8 mouse cellular contexts compared by ENCODE assay signal in genomic region chr2:152723651-152724331, GRCm38 (mm10). TPM values are rescaled to one million over a fixed set of nuclear protein-coding genes. Genes with fewer than 3 reads are reported as not detected.
DNase-seq lines count a peak whose midpoint lies in the region; ATAC-seq lines count a peak whose summit lies in the region.

No protein-coding gene starts in this region.

- intact Hi-C loops in heart, postnatal 25 days (cut with DNase I), result loop anchor here (2.0 kb wide), 1 partner anchor 15 kb away; no protein-coding TSS in a partner anchor

- 4% methylated on average over 37 of the region's 37 CpGs for WGBS in embryonic facial prominence, embryonic 13.5 days
- WGBS in limb, embryonic 15.5 days, result 5% methylated on average over 37 of the region's 37 CpGs
- WGBS in midbrain, embryonic 15.5 days, result 2% methylated on average over 37 of the region's 37 CpGs

- no peak for ATAC-seq in embryonic facial prominence, embryonic 13.5 days (ENCODE audit: insufficient number of reproducible peaks, insufficient read depth, low FRiP score, low TSS enrichment, low read depth)
- ATAC-seq in limb, embryonic 15.5 days (ENCODE audit: insufficient number of reproducible peaks, low FRiP score, low TSS enrichment, low read depth), result 0 out of 2 replicates have a peak, but pooled peaks have one; percentile 13
- ATAC-seq in midbrain, embryonic 15.5 days (replicated peaks), result peak; percentile 62

- no peaks in the 10 kb centered on the region for H3K36me3 ChIP-seq in embryonic facial prominence, embryonic 13.5 days
- no peaks in the 10 kb centered on the region for H3K36me3 ChIP-seq in limb, embryonic 15.5 days
- no peaks in the 10 kb centered on the region for H3K36me3 ChIP-seq in midbrain, embryonic 15.5 days (replicated peaks)

- peak overlapping the region; percentile 74 for H3K4me2 ChIP-seq in embryonic facial prominence, embryonic 13.5 days
- peak overlapping the region; percentile 56 for H3K4me2 ChIP-seq in limb, embryonic 15.5 days
- H3K4me2 ChIP-seq in midbrain, embryonic 15.5 days, result peak overlapping the region; percentile 58

- no peaks in the 10 kb centered on the region for H3K9me3 ChIP-seq in embryonic facial prominence, embryonic 13.5 days
- no peaks in the 10 kb centered on the region for H3K9me3 ChIP-seq in limb, embryonic 15.5 days
- H3K9me3 ChIP-seq in midbrain, embryonic 15.5 days, result no peaks in the 10 kb centered on the region

- H3K9ac ChIP-seq in embryonic facial prominence, embryonic 13.5 days, result peak overlapping the region; percentile 76
- H3K9ac ChIP-seq in limb, embryonic 15.5 days, result 0 out of 2 replicates have a peak overlapping the region, but pooled peaks have one; percentile 15
- H3K9ac ChIP-seq in midbrain, embryonic 15.5 days, result peak overlapping the region; percentile 44

- peak; percentile 64 to 76 for DNase-seq in cerebellum, postnatal 10 days
- no peak for DNase-seq in cerebellum, adult 11-12 months
- DNase-seq in heart, postnatal 25 days (ENCODE audit: low spot score), result peak; percentile 79
- DNase-seq in frontal cortex, postnatal 25 days (ENCODE audit: low spot score in 2 of 2), result no peak
- no peak for DNase-seq in left cerebral cortex, adult 18-20 months (ENCODE audit: low spot score in 2 of 2)

- H3K27me3 ChIP-seq in embryonic facial prominence, embryonic 13.5 days, result no peaks in the 10 kb centered on the region
- H3K27me3 ChIP-seq in limb, embryonic 15.5 days, result no peaks in the 10 kb centered on the region
- 0 out of 2 replicates have a peak, but pooled peaks cover 2% of the 10 kb centered on the region for H3K27me3 ChIP-seq in midbrain, embryonic 15.5 days (replicated peaks)

- peak overlapping the region; percentile 39 for H3K4me3 ChIP-seq in embryonic facial prominence, embryonic 13.5 days
- peak overlapping the region; percentile 32 for H3K4me3 ChIP-seq in limb, embryonic 15.5 days
- peak overlapping the region; percentile 31 for H3K4me3 ChIP-seq in midbrain, embryonic 15.5 days

- peaks cover 26% of the 10 kb centered on the region for H3K4me1 ChIP-seq in embryonic facial prominence, embryonic 13.5 days
- peaks cover 38% of the 10 kb centered on the region for H3K4me1 ChIP-seq in limb, embryonic 15.5 days
- peaks cover 7% of the 10 kb centered on the region for H3K4me1 ChIP-seq in midbrain, embryonic 15.5 days

- H3K27ac ChIP-seq in embryonic facial prominence, embryonic 13.5 days, result 0 out of 2 replicates have a peak overlapping the region, but pooled peaks have one; percentile 57
- H3K27ac ChIP-seq in limb, embryonic 15.5 days, result no peak overlapping the region; the same call in 1 of the 2 replicates
- H3K27ac ChIP-seq in midbrain, embryonic 15.5 days, result no peak overlapping the region

RNA-seq across cellular contexts. Expression of gene Id1, which starts 12.3 kb away (rescaled TPM):
- 179 and 189 TPM in 2 replicates for polyA plus RNA-seq in embryonic facial prominence, embryonic 13.5 days (2015; fragmentation: Nextera tagmentation; extraction: Ambion mirVana)
- total RNA-seq in heart, postnatal 25 days (2021), result 10 to 100 TPM; 37.8 to 57.0 TPM
- 167 and 168 TPM in 2 replicates for polyA plus RNA-seq in limb, embryonic 15.5 days (2015; fragmentation: Nextera tagmentation; extraction: Ambion mirVana)
- 30.7 and 33.7 TPM in 2 replicates for polyA plus RNA-seq in midbrain, embryonic 15.5 days (2015; fragmentation: Nextera tagmentation; extraction: Ambion mirVana)
- 10 to 100 TPM; 20.6 to 27.2 TPM for total RNA-seq in left cerebral cortex, adult 18-20 months (2021)

RNA-seq across cellular contexts. Expression of gene Cox4i2, which starts 30.2 kb away (rescaled TPM):
- 29.3 and 29.8 TPM in 2 replicates for polyA plus RNA-seq in embryonic facial prominence, embryonic 13.5 days (2015; fragmentation: Nextera tagmentation; extraction: Ambion mirVana)
- 10 to 100 TPM; 12.2 to 16.8 TPM for total RNA-seq in heart, postnatal 25 days (2021)
- polyA plus RNA-seq in limb, embryonic 15.5 days (2015; fragmentation: Nextera tagmentation; extraction: Ambion mirVana), result 33.9 and 36.2 TPM in 2 replicates
- polyA plus RNA-seq in midbrain, embryonic 15.5 days (2015; fragmentation: Nextera tagmentation; extraction: Ambion mirVana), result 5.2 and 6.4 TPM in 2 replicates
- total RNA-seq in left cerebral cortex, adult 18-20 months (2021), result 1 to 10 TPM; 2.7 to 2.8 TPM

RNA-seq across cellular contexts. Expression of gene Mcts2, which starts 37.0 kb away (rescaled TPM):
- polyA plus RNA-seq in embryonic facial prominence, embryonic 13.5 days (2015; fragmentation: Nextera tagmentation; extraction: Ambion mirVana), result 37.3 and 40.7 TPM in 2 replicates
- total RNA-seq in heart, postnatal 25 days (2021), result 10 to 100 TPM; 17.7 to 18.5 TPM
- 22.0 and 24.2 TPM in 2 replicates for polyA plus RNA-seq in limb, embryonic 15.5 days (2015; fragmentation: Nextera tagmentation; extraction: Ambion mirVana)
- polyA plus RNA-seq in midbrain, embryonic 15.5 days (2015; fragmentation: Nextera tagmentation; extraction: Ambion mirVana), result 33.7 and 34.3 TPM in 2 replicates
- total RNA-seq in left cerebral cortex, adult 18-20 months (2021), result 10 to 100 TPM; 14.1 to 17.5 TPM

RNA-seq across cellular contexts. Expression of gene H13, which starts 54.5 kb away (rescaled TPM):
- 123 and 125 TPM in 2 replicates for polyA plus RNA-seq in embryonic facial prominence, embryonic 13.5 days (2015; fragmentation: Nextera tagmentation; extraction: Ambion mirVana)
- 10 to 100 TPM; 35.1 to 38.5 TPM for total RNA-seq in heart, postnatal 25 days (2021)
- 143 and 150 TPM in 2 replicates for polyA plus RNA-seq in limb, embryonic 15.5 days (2015; fragmentation: Nextera tagmentation; extraction: Ambion mirVana)
- polyA plus RNA-seq in midbrain, embryonic 15.5 days (2015; fragmentation: Nextera tagmentation; extraction: Ambion mirVana), result 178 and 186 TPM in 2 replicates
- total RNA-seq in left cerebral cortex, adult 18-20 months (2021), result 10 to 100 TPM; 73.4 to 79.2 TPM

Comparison
In these comparisons a context has a peak if more than half of its experiments do, and no peak if none do; other contexts are left out.
1. DNase-seq: peak in cerebellum, postnatal 10 days (2 of 2) and heart, postnatal 25 days (single experiment); none in cerebellum, adult 11-12 months (single experiment), frontal cortex, postnatal 25 days (0 of 2) and left cerebral cortex, adult 18-20 months (0 of 2).
2. H3K9ac ChIP-seq: peak in every context shown above with its lines; median percentile 76 in embryonic facial prominence, embryonic 13.5 days; 44 in midbrain, embryonic 15.5 days; 15 in limb, embryonic 15.5 days.
3. Peak in every context shown above with its lines, with median percentiles within 50 percentile points of each other: H3K4me2 ChIP-seq and H3K4me3 ChIP-seq.